Mouse (Mus musculus) right cerebral cortex, postnatal 36 days (tissue): ENCODE data around the gene Gm37240.
A peak's percentile ranks its signal among the peaks of the same experiment; 100 is the strongest.
"Not testable (repeated sequence)": the region's sequence is repeated elsewhere in the genome, so short reads cannot be mapped to it uniquely, and the experiment has no call there.

Experiments
- DNase-seq, 2 experiments: peaks; one replicate each; pipeline ENCODE4 v3.0.0; 2022; ENCODE audit warnings: low spot score in 2 of 2, mixed read lengths in 1 of 2

Gene Gm37240

GRCm38 (mm10) chr3:84675710-84676109, 1211.6 kb downstream of the Gm37240 start:
- DNase-seq = no peak

- DNase-seq = no peak
Measured at GRCm38 (mm10) chr3:84673552-84673951, 1213.8 kb downstream of the Gm37240 start.

DNA sequence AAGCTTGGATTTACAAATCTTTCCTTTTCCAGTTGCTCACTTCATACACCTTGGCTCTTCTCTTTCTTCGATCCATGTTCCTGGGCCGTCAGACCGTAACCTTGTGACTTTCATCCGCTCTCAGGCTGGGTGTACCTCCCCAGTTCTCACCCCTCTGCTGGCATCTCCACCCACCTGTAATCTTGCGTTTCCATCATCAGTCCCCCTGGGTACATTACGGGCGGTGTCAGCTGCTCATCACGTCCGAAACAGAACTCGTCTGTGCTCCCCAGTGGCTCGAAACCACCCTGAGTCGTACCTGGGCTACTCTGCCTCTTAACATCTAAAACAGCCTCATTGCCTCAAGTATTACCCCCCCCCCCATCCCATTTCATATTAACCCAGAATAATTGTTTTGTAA, 1215.2 kb downstream of the Gm37240 start:
- no peak for DNase-seq

DNA sequence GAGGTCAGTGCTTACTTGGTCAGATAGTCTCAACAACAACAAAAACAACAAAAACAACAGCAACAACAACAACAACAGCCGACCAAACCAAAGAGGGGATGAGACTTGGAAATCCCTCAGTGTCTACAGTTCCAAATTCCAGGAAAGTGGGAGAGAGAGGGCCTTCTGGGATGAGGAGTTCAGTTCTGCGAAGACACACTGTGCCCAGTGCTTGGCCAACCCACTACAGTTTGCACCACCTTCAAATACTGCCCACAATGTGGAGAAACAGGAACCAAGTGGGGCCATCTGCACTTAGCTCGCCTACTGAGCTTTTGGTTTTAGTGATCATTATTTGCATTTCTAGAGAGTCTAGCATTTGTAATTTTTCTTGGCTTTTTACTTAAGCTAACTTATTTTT, 1218.4 kb downstream of the Gm37240 start:
- no peak for DNase-seq

GRCm38 (mm10) chr3:84665255-84666073, 1221.9 kb downstream of the Gm37240 start:
- DNase-seq = no peak

DNA sequence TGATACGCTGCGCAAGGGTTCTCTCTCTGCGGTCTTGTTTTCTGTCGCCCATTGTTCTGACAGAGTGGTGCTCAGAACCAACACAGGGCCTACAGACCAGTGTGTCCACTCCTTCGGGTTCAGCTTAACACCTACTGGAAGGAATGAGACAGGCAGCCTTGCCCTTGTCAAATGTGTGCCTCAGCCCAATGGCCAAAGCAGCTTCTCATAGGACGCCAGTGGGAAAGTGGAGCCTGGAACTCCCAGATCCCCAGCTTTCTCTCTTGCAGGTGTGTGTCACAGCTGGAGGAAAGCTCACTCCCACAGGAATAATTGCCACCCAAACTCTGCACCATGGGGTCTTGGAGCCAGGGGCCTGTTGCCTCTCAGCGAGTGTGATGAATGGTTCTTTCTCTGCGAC, 1222.6 kb downstream of the Gm37240 start:
- no peak for DNase-seq

- no peak for DNase-seq
Measured at GRCm38 (mm10) chr3:84663858-84664257, 1223.5 kb downstream of the Gm37240 start.

DNA sequence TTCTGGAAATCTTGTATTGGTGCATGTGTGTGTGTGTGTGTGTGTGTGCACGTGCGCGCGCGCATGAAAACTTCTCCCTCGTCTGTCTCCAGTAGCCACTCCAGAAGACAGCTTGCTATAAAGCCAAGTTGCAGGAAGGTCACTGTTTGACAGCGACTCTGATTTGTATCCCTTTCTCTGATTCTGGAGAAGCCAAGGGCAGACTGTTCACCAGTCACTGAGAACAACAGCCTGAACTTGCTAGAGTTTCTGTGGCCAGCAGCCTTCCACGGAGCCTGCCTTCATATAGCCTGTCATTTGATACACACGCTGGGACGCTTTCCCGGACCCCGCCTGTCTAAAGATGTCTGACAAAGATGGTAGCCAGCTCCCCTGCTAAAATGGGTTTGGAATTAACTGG, 1224.2 kb downstream of the Gm37240 start:
- DNase-seq = no peak

GRCm38 (mm10) chr3:84660380-84660779, 1226.9 kb downstream of the Gm37240 start:
- DNase-seq = no peak

GRCm38 (mm10) chr3:84658872-84659271, 1228.4 kb downstream of the Gm37240 start:
- no peak for DNase-seq

DNA sequence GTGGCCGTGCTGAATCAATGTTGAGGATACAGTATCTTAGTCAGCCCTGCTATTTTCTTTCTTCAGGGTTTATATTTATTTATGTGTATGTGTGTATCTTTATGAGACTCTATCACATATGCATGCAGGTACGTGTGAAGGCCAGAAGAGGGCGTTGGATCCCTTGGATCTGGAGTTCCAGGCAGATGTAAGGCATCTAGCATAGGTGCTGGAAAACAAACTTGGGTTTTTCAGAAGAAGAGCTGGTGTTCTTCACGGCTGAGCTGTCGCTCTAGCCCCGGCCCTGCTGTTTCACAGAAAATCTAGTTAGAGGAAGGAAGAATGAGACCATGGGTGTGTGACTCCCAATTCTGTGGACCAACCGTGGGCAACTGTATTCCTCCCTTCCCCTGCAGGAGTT, 1229.3 kb downstream of the Gm37240 start:
- DNase-seq = no peak

DNA sequence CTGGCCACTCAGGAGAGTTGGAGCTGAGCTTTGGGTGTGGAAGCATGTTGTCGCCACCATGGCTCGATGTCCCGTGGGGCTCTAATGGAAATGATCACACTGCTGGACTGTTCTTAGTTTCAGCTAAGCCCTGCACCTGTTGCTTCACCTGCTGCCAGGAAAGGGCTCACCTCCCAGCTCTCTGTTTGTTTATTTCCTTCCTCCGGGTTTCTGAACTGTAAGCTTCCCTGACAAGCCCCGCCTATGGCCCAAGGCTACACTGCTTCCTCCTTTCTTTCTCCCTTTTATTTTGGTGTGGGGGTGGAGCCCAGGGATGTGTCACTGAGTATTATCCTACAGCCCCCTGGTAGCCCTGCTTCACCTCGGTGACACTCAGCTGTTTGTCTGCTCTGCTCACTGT, 1230.1 kb downstream of the Gm37240 start:
- DNase-seq = no peak

GRCm38 (mm10) chr3:84655785-84656150, 1231.5 kb downstream of the Gm37240 start:
- not testable (repeated sequence) for DNase-seq

GRCm38 (mm10) chr3:84654900-84655784, 1232.2 kb downstream of the Gm37240 start:
- no peak for DNase-seq

GRCm38 (mm10) chr3:84654246-84654826, 1233.0 kb downstream of the Gm37240 start:
- DNase-seq = no peak

DNA sequence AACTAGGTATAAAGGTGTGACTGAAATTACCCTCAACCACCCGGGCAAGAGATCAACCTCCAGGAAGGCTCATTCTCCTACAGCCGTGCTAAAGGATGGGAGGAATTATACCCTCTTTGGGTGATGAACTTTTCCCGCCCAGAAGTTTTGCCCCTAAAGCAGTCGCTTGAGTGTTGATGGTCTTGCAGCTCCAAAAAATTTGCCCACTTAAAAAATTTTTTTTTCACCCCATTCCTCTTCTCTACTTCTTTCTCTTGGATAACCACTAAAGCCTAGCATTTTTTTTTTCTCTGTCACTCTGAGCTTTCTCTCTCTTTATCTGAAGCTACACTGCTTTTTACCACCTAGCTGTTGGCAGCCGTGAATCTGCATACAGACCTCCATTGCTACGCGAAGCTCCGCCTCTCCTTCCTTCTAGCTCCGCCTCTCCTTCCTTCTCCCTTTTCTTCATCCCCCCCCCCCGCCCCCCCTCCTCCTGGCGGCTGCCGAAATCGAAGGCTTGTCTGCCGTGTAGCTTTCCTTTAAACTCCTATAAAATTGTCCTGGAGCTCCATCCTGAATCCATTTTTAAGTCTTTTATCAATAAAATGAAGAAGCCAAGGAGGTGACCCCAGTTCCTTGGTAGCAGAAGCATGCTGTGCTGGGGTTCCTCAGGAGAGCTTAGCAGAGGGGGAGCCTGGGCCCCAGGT, 1233.6 kb downstream of the Gm37240 start:
- DNase-seq = no peak

DNA sequence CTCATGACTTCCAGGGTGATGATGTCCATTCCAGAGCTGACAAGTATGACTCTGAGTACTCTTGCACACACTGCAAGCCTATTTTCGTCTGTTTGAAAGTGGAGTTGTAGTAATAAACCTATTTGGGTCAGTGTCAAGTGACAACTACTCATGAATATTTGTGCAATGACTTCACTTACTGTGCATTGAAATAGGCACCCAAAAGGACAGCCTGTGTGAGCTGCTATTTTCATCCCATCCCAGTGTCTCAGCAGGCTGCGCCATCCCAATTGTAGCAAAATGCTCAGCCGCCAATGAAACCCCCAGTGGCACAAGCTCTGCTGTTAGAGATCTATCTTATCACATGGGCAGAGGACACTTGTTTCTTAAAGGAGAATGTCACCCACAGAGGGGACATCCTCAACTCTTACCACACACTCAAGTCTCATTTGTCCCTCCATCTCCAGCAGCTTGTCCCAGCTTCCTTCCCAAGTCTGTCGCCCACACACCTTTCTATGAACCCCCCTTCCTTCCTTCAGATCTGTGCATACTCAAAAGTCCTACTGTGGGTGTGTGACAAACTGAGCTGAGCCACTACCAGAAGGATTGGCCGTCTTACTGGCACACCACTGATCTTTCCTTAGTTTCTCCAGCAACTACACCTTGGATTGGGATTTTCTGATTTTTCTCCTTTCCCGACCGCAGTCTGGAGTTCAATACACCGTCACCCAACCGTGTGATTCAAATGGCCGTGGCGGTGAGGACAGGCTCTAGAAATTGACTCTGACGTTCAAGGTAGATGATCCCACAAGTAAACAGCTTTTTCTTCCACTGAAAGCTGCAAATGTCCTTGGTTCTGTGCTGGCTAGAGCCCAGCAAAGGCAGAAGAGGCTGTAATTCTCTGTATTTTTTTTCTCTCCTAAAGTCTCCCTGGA, 1234.4 kb downstream of the Gm37240 start:
- peak in 1 of 2 experiments; percentile 36 for DNase-seq

DNA sequence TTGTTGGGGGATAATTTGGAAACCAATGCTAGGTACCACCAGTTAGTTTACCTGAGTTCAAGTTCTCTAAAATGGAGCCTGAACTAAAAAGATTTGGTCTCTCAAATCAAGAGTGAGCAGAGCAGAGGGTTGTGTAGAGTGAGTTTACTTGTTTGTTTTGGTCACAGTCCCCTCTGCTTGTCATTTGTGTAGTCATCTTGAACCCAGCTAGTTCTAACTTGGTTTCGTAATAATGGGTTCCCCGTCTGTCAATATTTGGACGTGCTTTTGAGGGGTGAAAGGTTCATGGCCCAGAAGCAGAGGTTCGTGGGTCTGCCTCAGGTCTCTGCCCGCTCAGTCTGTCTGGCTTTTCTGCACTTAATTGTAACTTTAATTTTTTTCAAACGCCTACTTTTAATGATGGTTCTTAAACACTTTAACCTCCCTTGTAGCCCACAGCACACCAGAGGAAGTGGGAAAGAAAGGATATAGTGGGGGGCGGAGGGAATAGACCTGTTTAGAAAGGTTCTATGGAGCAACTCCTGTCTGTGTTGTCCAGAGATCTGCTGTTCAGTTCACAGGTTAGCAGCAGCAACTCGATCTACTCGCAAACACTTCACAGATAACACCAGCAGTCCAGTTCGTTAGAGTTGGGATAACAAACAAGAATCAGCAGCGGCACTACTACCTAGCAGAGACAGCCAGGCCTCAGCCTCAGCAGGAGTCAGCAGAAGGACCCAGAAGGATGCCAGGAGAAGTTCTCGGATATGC, 1237.6 kb downstream of the Gm37240 start:
- DNase-seq = no peak

- not testable (repeated sequence) for DNase-seq
Measured at GRCm38 (mm10) chr3:84648069-84648468, 1239.2 kb downstream of the Gm37240 start.

DNA sequence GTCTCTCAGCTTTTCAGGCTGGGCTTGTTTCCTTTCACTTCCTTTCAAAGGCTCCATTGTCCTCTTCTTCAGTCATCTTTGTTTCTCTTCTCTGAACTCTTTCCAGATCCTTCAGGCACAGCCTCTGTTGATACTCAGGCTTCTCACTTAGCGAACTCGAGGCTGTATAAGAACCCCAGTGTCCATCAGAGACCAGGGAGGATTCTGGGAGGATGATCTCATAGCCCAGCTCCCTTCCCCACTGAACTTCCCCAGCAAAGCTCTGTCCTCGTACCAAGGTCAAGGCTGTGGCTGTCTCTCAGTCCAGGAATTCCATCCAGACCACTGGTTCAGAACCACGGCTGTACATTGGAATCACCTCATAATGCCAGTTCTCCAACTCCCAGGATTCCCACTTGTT, 1239.7 kb downstream of the Gm37240 start:
- no peak for DNase-seq
